Mouse (Mus musculus): Measurements from ENCODE around the gene Gtf2i.

DNA sequence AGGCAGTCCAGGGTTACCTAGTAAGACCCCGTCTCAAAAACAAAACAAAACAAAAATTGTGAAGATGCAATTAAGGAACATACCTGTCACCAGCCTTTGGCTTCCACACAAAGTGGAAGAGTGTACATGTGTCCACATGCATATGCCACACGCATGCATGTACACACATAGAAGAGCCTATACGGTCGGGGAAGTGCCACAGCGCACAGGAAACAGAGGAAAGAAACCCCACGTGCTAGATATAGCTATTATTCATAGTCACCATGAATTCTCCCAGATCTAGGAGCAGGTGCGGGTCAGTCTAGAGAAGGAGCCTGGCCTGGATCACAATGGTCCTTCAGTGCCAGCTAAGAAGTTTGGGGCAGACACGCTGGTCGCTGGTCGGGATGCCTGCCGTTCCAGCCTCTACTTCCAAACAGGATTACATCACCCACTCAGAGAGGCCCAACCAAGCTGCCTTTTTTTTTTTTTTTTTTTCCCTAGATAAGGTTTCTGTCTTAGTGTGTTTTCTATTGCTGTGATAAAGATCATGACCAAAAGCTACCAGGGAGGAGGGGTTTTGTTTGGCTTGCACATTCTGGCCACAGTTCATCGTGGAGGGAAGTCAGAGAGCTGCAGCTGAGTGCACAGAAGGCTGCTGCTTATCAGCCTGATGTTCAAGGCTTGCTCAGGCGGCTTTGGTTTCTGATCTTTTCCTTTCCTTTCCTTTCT lies 11.5 kb upstream of the Gtf2i start:
- TF ChIP-seq CTCF (IDR thresholded peaks at IDR 0.05; ENCODE audit: low read depth, low read length) (no peak), POLR2AphosphoS5 (IDR thresholded peaks at IDR 0.05; ENCODE audit: insufficient replicate concordance, low read depth, low read length) (no peak), GATA1 (IDR thresholded peaks at IDR 0.05; ENCODE audit: borderline replicate concordance, low read length) (no peak), TAL1 (conservative IDR thresholded peaks at IDR 0.05; ENCODE audit: low read depth, low read length) (no peak), GATA2 (IDR thresholded peaks at IDR 0.05; ENCODE audit: borderline replicate concordance, low read depth, low read length) (no peak)
